Mouse (Mus musculus) MEL (cell line): ENCODE measurements at regions not wholly inside any gene's neighbourhood (a gene's known extent, or its start where the extent isn't known, plus 50 kb on each side); places are given as distances from the start of the nearest gene placed in this dataset.

ENCODE experiments used
- DNase-seq: peaks from one replicate; pipeline ENCODE4 v3.0.0; 2011; ENCODE audit warnings: low read depth, low spot score
- H3K27ac ChIP-seq: 2 replicates; pipeline ENCODE4 v1.5.1; 2012; ENCODE audit warnings: low read depth, mild to moderate bottlenecking, control low read depth, low read length, moderate library complexity; ENCODE audit not compliant: control insufficient read depth
- H3K27me3 ChIP-seq, 2 experiments: fragments of 150-350 bp in 1 of 2; sonication (generic) in 1 of 2; 2 replicates each; pipeline ENCODE4 v1.6.1; 2012; ENCODE audit warnings: low read length in 2 of 2, mild to moderate bottlenecking in 2 of 2, improper control_type of control experiment in 1 of 2, moderate library complexity in 1 of 2; ENCODE audit not compliant: insufficient read depth in 2 of 2, control insufficient read depth in 1 of 2
- H3K36me3 ChIP-seq, 2 experiments: 2 replicates each; pipeline ENCODE4 v1.6.1; 2012 to 2014; ENCODE audit warnings: low read length in 2 of 2, improper control_type of control experiment in 1 of 2, inconsistent platforms in 1 of 2, mild to moderate bottlenecking in 1 of 2; ENCODE audit not compliant: insufficient read depth in 2 of 2, control insufficient read depth in 1 of 2
- H3K4me1 ChIP-seq, 2 experiments: fragments of 150-350 bp in 1 of 2; sonication (generic) in 1 of 2; 2 replicates each; pipeline ENCODE4 v1.6.1; 2012; ENCODE audit warnings: low read length in 2 of 2, improper control_type of control experiment in 1 of 2, mild to moderate bottlenecking in 1 of 2; ENCODE audit not compliant: insufficient read depth in 2 of 2, control insufficient read depth in 1 of 2
- H3K4me3 ChIP-seq, 2 experiments: fragments of 150-350 bp in 1 of 2; sonication (generic) in 1 of 2; 2 replicates each; pipeline ENCODE4 v1.5.1; 2012; ENCODE audit warnings: low read depth in 2 of 2, low read length in 2 of 2, mild to moderate bottlenecking in 2 of 2, moderate library complexity in 2 of 2, control low read depth in 1 of 2, improper control_type of control experiment in 1 of 2; ENCODE audit not compliant: control insufficient read depth in 1 of 2, insufficient read depth in 1 of 2
- H3K79me2 ChIP-seq: 2 replicates; pipeline ENCODE4 v1.6.1; 2012; ENCODE audit warnings: mild to moderate bottlenecking, low read length, moderate library complexity; ENCODE audit not compliant: control insufficient read depth, poor library complexity, insufficient read depth
- H3K9ac ChIP-seq: 2 replicates; pipeline ENCODE4 v1.6.1; 2012; ENCODE audit warnings: low read depth, mild to moderate bottlenecking, control low read depth, low read length, moderate library complexity; ENCODE audit not compliant: control insufficient read depth, poor library complexity, severe bottlenecking
- H3K9me3 ChIP-seq: fragments of 150-350 bp; sonication (generic); replicated peaks from 2 replicates; pipeline ENCODE4 v1.6.1; 2012; ENCODE audit warnings: mild to moderate bottlenecking, low read length, improper control_type of control experiment, moderate library complexity; ENCODE audit not compliant: insufficient read depth
- BHLHE40 ChIP-seq: IDR thresholded peaks from 2 replicates; pipeline ENCODE4 v1.6.1; 2012; ENCODE audit warnings: low read depth, mild to moderate bottlenecking, inconsistent platforms, low read length, improper control_type of control experiment, borderline replicate concordance
- CHD1 ChIP-seq: IDR thresholded peaks from 2 replicates; pipeline ENCODE4 v1.6.1; 2012; ENCODE audit warnings: low read depth, mild to moderate bottlenecking, inconsistent platforms, low read length, improper control_type of control experiment
- CHD2 ChIP-seq: IDR thresholded peaks from 2 replicates; pipeline ENCODE4 v1.6.1; 2011; ENCODE audit warnings: low read length, improper control_type of control experiment
- CTCF ChIP-seq, 3 experiments: IDR thresholded peaks in 2 of 3; conservative IDR thresholded peaks in 1 of 3; 2 replicates each; pipeline ENCODE4 v1.5.1; 2011 to 2012; ENCODE audit warnings: low read length in 3 of 3, low read depth in 2 of 3, mild to moderate bottlenecking in 2 of 3, improper control_type of control experiment in 1 of 3, inconsistent platforms in 1 of 3, mixed read lengths in 1 of 3, moderate library complexity in 1 of 3; ENCODE audit not compliant: control insufficient read depth in 1 of 3, insufficient read depth in 1 of 3, poor library complexity in 1 of 3, severe bottlenecking in 1 of 3
- E2F4 ChIP-seq: IDR thresholded peaks from 2 replicates; pipeline ENCODE4 v1.6.1; 2011; ENCODE audit warnings: low read depth, low read length, improper control_type of control experiment, borderline replicate concordance
- HCFC1 ChIP-seq: IDR thresholded peaks from 2 replicates; pipeline ENCODE4 v1.6.1; 2012; ENCODE audit warnings: low read depth, mild to moderate bottlenecking, inconsistent platforms, low read length, improper control_type of control experiment, moderate library complexity
- JUND ChIP-seq: IDR thresholded peaks from 2 replicates; pipeline ENCODE4 v1.6.1; 2011; ENCODE audit warnings: low read depth, mild to moderate bottlenecking, improper control_type of control experiment, low read length
- KAT2A ChIP-seq: conservative IDR thresholded peaks from 2 replicates; pipeline ENCODE4 v1.6.1; 2012; ENCODE audit warnings: low read depth, low read length, improper control_type of control experiment, inconsistent platforms
- MAFK ChIP-seq: IDR thresholded peaks from 2 replicates; pipeline ENCODE4 v1.6.1; 2011; ENCODE audit warnings: low read depth, mild to moderate bottlenecking, low read length, improper control_type of control experiment, borderline replicate concordance
- MAX ChIP-seq: IDR thresholded peaks from 2 replicates; pipeline ENCODE4 v1.6.1; 2011; ENCODE audit warnings: low read length, improper control_type of control experiment
- MAZ ChIP-seq: IDR thresholded peaks from 2 replicates; pipeline ENCODE4 v1.6.1; 2012; ENCODE audit warnings: low read depth, mild to moderate bottlenecking, inconsistent platforms, low read length, improper control_type of control experiment
- MEF2A ChIP-seq: IDR thresholded peaks from 2 replicates; pipeline ENCODE4 v1.6.1; 2014; ENCODE audit warnings: low read depth, mild to moderate bottlenecking, inconsistent platforms, low read length, improper control_type of control experiment; ENCODE audit not compliant: poor library complexity, insufficient replicate concordance, severe bottlenecking; ENCODE audit errors: extremely low read depth
- MXI1 ChIP-seq: IDR thresholded peaks from 2 replicates; pipeline ENCODE4 v1.6.1; 2011; ENCODE audit warnings: mild to moderate bottlenecking, low read depth, low read length, improper control_type of control experiment
- MYB ChIP-seq: IDR thresholded peaks from 2 replicates; pipeline ENCODE4 v1.6.1; 2011; ENCODE audit warnings: mild to moderate bottlenecking, low read depth, low read length, improper control_type of control experiment
- MYC ChIP-seq: IDR thresholded peaks from 2 replicates; pipeline ENCODE4 v1.6.1; 2011; ENCODE audit warnings: low read depth, mild to moderate bottlenecking, low read length, improper control_type of control experiment, moderate library complexity
- POLR2AphosphoS5 ChIP-seq: IDR thresholded peaks from 2 replicates; pipeline ENCODE4 v1.6.1; 2012; ENCODE audit warnings: low read depth, borderline replicate concordance, mild to moderate bottlenecking, inconsistent platforms, low read length, moderate library complexity, mixed read lengths
- RAD21 ChIP-seq: IDR thresholded peaks from 2 replicates; pipeline ENCODE4 v1.6.1; 2011; ENCODE audit warnings: mild to moderate bottlenecking, low read depth, low read length, improper control_type of control experiment
- RCOR1 ChIP-seq: IDR thresholded peaks from 2 replicates; pipeline ENCODE4 v1.6.1; 2012; ENCODE audit warnings: low read depth, mild to moderate bottlenecking, inconsistent platforms, low read length, improper control_type of control experiment
- SIN3A ChIP-seq: IDR thresholded peaks from 2 replicates; pipeline ENCODE4 v1.6.1; 2012; ENCODE audit warnings: low read length, improper control_type of control experiment, inconsistent platforms
- TBP ChIP-seq: IDR thresholded peaks from 2 replicates; pipeline ENCODE4 v1.8.0; 2011; ENCODE audit warnings: low read depth, low read length, improper control_type of control experiment
- TCF12 ChIP-seq: IDR thresholded peaks from 2 replicates; pipeline ENCODE4 v1.6.1; 2014; ENCODE audit warnings: low read depth, mild to moderate bottlenecking, inconsistent platforms, low read length, improper control_type of control experiment, moderate library complexity
- UBTF ChIP-seq: IDR thresholded peaks from 2 replicates; pipeline ENCODE4 v1.6.1; 2012; ENCODE audit warnings: low read depth, mild to moderate bottlenecking, inconsistent platforms, low read length, improper control_type of control experiment, moderate library complexity, borderline replicate concordance; ENCODE audit not compliant: insufficient read depth
- USF2 ChIP-seq, 2 experiments: IDR thresholded peaks; 2 replicates each; pipeline ENCODE4 v1.6.1; 2011 to 2012; ENCODE audit warnings: improper control_type of control experiment in 2 of 2, low read length in 2 of 2, borderline replicate concordance in 1 of 2, inconsistent platforms in 1 of 2, low read depth in 1 of 2, mild to moderate bottlenecking in 1 of 2; ENCODE audit not compliant: insufficient read depth in 1 of 2
- ZKSCAN1 ChIP-seq: IDR thresholded peaks from 2 replicates; pipeline ENCODE4 v1.6.1; 2012; ENCODE audit warnings: low read depth, mild to moderate bottlenecking, inconsistent platforms, low read length, improper control_type of control experiment, moderate library complexity
- ZMIZ1 ChIP-seq: IDR thresholded peaks from 2 replicates; pipeline ENCODE4 v1.6.1; 2012; ENCODE audit warnings: low read depth, mild to moderate bottlenecking, inconsistent platforms, low read length, improper control_type of control experiment, moderate library complexity
- ZNF384 ChIP-seq: IDR thresholded peaks from 2 replicates; pipeline ENCODE4 v1.6.1; 2012; ENCODE audit warnings: low read depth, mild to moderate bottlenecking, inconsistent platforms, low read length, improper control_type of control experiment

GRCm38 (mm10) chr8:26598520-26598919 is 378.6 kb upstream of the Zfp703 start:
- H3K4me1 ChIP-seq = no peaks in the 10 kb centered on the region
- H3K27me3 ChIP-seq = no peaks in the 10 kb centered on the region
- H3K79me2 ChIP-seq = no peaks in the 10 kb centered on the region
- H3K9me3 ChIP-seq = no peaks in the 10 kb centered on the region
- H3K36me3 ChIP-seq = no peaks in the 10 kb centered on the region
- no peak overlapping the region for H3K9ac ChIP-seq
- no peak for DNase-seq
- no peak overlapping the region for H3K27ac ChIP-seq
- TF ChIP-seq SIN3A (no peak), USF2 (IDR thresholded peaks at IDR 0.05; ENCODE audit: borderline replicate concordance in 1 of 2, insufficient read depth in 1 of 2, low read depth in 1 of 2, low read length in 2 of 2) (no peak), MAFK (no peak), POLR2AphosphoS5 (no peak), UBTF (no peak), ZNF384 (no peak), MYB (no peak), RCOR1 (no peak), RAD21 (no peak), TBP (no peak), MYC (no peak), ZKSCAN1 (no peak), KAT2A (no peak), MAX (no peak), CHD1 (no peak), TCF12 (no peak)
- TF ChIP-seq, all 39 proteins: peak for 0
- no peak overlapping the region for H3K4me3 ChIP-seq

DNA sequence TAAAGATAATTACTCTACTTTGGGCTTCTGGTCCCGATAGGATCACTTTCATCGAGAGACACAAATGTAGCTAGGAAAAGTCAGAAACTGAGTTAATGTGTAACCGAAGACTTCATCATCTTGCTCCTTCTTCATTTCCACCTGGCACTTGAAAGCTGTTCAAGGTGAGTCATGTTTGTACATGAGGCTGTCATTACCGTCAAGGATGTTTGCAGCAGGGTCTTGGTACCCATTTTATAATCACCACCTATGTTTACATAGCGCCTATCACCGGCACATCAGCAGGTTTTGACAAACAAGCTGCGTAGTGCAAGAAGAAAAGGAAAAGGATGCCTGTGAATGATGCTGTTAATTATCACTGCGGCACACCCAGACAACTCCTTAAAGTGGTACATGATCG is 377.0 kb upstream of the Zfp703 start:
- Histone ChIP-seq H3K4me3 (no peak overlapping the region), H3K9me3 (no peaks in the 10 kb centered on the region), H3K9ac (no peak overlapping the region), H3K36me3 (no peaks in the 10 kb centered on the region), H3K27me3 (no peaks in the 10 kb centered on the region), H3K4me1 (no peaks in the 10 kb centered on the region), H3K79me2 (no peaks in the 10 kb centered on the region), H3K27ac (no peak overlapping the region)
- no peak for DNase-seq
- no peak for TF ChIP-seq SIN3A
- TF ChIP-seq CHD1 = no peak
- no peak for TF ChIP-seq MAFK
- no peak for TF ChIP-seq USF2 (IDR thresholded peaks at IDR 0.05; ENCODE audit: borderline replicate concordance in 1 of 2, insufficient read depth in 1 of 2, low read depth in 1 of 2, low read length in 2 of 2)
- TF ChIP-seq MXI1 = no peak
- no peak for TF ChIP-seq CTCF (IDR thresholded peaks at IDR 0.05 in 2 of 3, conservative IDR thresholded peaks at IDR 0.05 in 1 of 3; ENCODE audit: control insufficient read depth in 1 of 3, insufficient read depth in 1 of 3, low read depth in 2 of 3, low read length in 3 of 3, poor library complexity in 1 of 3, severe bottlenecking in 1 of 3)
- TF ChIP-seq TCF12 = no peak
- TF ChIP-seq E2F4 = no peak
- TF ChIP-seq CHD2 = no peak
- TF ChIP-seq HCFC1 = no peak
- no peak for TF ChIP-seq MEF2A
- TF ChIP-seq BHLHE40 = no peak
- no peak for TF ChIP-seq ZMIZ1
- no peak for TF ChIP-seq MAZ
- no peak for TF ChIP-seq JUND
